Mouse (Mus musculus) induced T-regulatory cell, adult 2 months (primary cell): ENCODE data around the gene Zscan4-ps3.
"Not testable (repeated sequence)": the region's sequence is repeated elsewhere in the genome, so short reads cannot be mapped to it uniquely, and the experiment has no call there.

ENCODE experiments used
- DNase-seq: peaks from one replicate; pipeline ENCODE4 v3.0.0-alpha.2; 2012; ENCODE audit warnings: low read depth

Zscan4-ps3 gene

GRCm38 (mm10) chr7:11609008-11609407 lies at the start of gene Zscan4-ps3:
TSS of gene Zscan4-ps3 (plus strand) at chr7:11609308.
- DNase-seq: not testable (repeated sequence)

- DNase-seq: peak; percentile 7
Measured at GRCm38 (mm10) chr7:11617082-11617481, 8.0 kb downstream of the Zscan4-ps3 start.
